Mouse (Mus musculus): ENCODE results near the gene Kctd2.
"Not testable (repeated sequence)": the region's sequence is repeated elsewhere in the genome, so short reads cannot be mapped to it uniquely, and the experiment has no call there.

Gene Kctd2

GRCm38 (mm10) chr11:115475758-115476237, 55.9 kb downstream of the Kctd2 start:
- DNase-seq: no peak

GRCm38 (mm10) chr11:115476630-115477029, 56.7 kb downstream of the Kctd2 start:
- not testable (repeated sequence) for DNase-seq

GRCm38 (mm10) chr11:115477388-115477787, 57.5 kb downstream of the Kctd2 start:
- DNase-seq: not testable (repeated sequence)

GRCm38 (mm10) chr11:115478296-115478938, 58.5 kb downstream of the Kctd2 start:
- DNase-seq: no peak
